Mouse (Mus musculus): ENCODE results near the gene Nup62.

DNA sequence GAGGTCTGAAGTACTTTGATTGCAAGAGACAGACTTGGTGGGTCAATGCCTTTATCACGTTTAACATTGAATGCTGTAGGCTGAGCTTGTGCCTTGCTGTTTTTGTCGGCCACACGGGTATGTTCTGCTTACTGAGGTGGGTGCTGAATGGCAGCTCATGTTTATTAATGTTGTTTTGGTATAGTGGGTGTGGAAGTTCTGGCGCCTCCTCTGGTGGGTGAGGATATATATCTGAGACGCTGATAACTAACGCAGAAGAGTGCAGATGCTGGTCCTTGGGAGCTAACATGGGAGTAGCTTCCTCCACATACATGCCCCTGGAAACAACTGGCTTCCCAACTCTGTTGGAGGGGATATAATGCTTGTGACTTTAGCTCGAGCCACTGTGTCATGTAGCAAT, 7.5 kb downstream of the Nup62 start:
- TF ChIP-seq CTCF (IDR thresholded peaks at IDR 0.05; ENCODE audit: low read depth) (peak; percentile 56), EP300 (IDR thresholded peaks at IDR 0.05; ENCODE audit: low read depth) (no peak)

Measured in liver, embryonic 14.5 days (tissue).